Mouse (Mus musculus) MEL (cell line): ENCODE measurements around the gene Gm13090. TPM values are rescaled to one million over a fixed set of nuclear protein-coding genes. Genes with fewer than 3 reads are reported as not detected.
A peak's percentile ranks its signal among the peaks of the same experiment; 100 is the strongest.

ENCODE experiments used
- DNase-seq: peaks from one replicate; pipeline ENCODE4 v3.0.0; 2011; ENCODE audit warnings: low read depth, low spot score
- H3K27ac ChIP-seq: 2 replicates; pipeline ENCODE4 v1.5.1; 2012; ENCODE audit warnings: low read depth, mild to moderate bottlenecking, control low read depth, low read length, moderate library complexity; ENCODE audit not compliant: control insufficient read depth
- H3K27me3 ChIP-seq, 2 experiments: fragments of 150-350 bp in 1 of 2; sonication (generic) in 1 of 2; 2 replicates each; pipeline ENCODE4 v1.6.1; 2012; ENCODE audit warnings: low read length in 2 of 2, mild to moderate bottlenecking in 2 of 2, improper control_type of control experiment in 1 of 2, moderate library complexity in 1 of 2; ENCODE audit not compliant: insufficient read depth in 2 of 2, control insufficient read depth in 1 of 2
- H3K36me3 ChIP-seq, 2 experiments: 2 replicates each; pipeline ENCODE4 v1.6.1; 2012 to 2014; ENCODE audit warnings: low read length in 2 of 2, improper control_type of control experiment in 1 of 2, inconsistent platforms in 1 of 2, mild to moderate bottlenecking in 1 of 2; ENCODE audit not compliant: insufficient read depth in 2 of 2, control insufficient read depth in 1 of 2
- H3K4me1 ChIP-seq, 2 experiments: fragments of 150-350 bp in 1 of 2; sonication (generic) in 1 of 2; 2 replicates each; pipeline ENCODE4 v1.6.1; 2012; ENCODE audit warnings: low read length in 2 of 2, improper control_type of control experiment in 1 of 2, mild to moderate bottlenecking in 1 of 2; ENCODE audit not compliant: insufficient read depth in 2 of 2, control insufficient read depth in 1 of 2
- H3K4me3 ChIP-seq, 2 experiments: fragments of 150-350 bp in 1 of 2; sonication (generic) in 1 of 2; 2 replicates each; pipeline ENCODE4 v1.5.1; 2012; ENCODE audit warnings: low read depth in 2 of 2, low read length in 2 of 2, mild to moderate bottlenecking in 2 of 2, moderate library complexity in 2 of 2, control low read depth in 1 of 2, improper control_type of control experiment in 1 of 2; ENCODE audit not compliant: control insufficient read depth in 1 of 2, insufficient read depth in 1 of 2
- H3K79me2 ChIP-seq: 2 replicates; pipeline ENCODE4 v1.6.1; 2012; ENCODE audit warnings: mild to moderate bottlenecking, low read length, moderate library complexity; ENCODE audit not compliant: control insufficient read depth, poor library complexity, insufficient read depth
- H3K9ac ChIP-seq: 2 replicates; pipeline ENCODE4 v1.6.1; 2012; ENCODE audit warnings: low read depth, mild to moderate bottlenecking, control low read depth, low read length, moderate library complexity; ENCODE audit not compliant: control insufficient read depth, poor library complexity, severe bottlenecking
- H3K9me3 ChIP-seq: fragments of 150-350 bp; sonication (generic); replicated peaks from 2 replicates; pipeline ENCODE4 v1.6.1; 2012; ENCODE audit warnings: mild to moderate bottlenecking, low read length, improper control_type of control experiment, moderate library complexity; ENCODE audit not compliant: insufficient read depth
- BHLHE40 ChIP-seq: IDR thresholded peaks from 2 replicates; pipeline ENCODE4 v1.6.1; 2012; ENCODE audit warnings: low read depth, mild to moderate bottlenecking, inconsistent platforms, low read length, improper control_type of control experiment, borderline replicate concordance
- CHD1 ChIP-seq: IDR thresholded peaks from 2 replicates; pipeline ENCODE4 v1.6.1; 2012; ENCODE audit warnings: low read depth, mild to moderate bottlenecking, inconsistent platforms, low read length, improper control_type of control experiment
- CHD2 ChIP-seq: IDR thresholded peaks from 2 replicates; pipeline ENCODE4 v1.6.1; 2011; ENCODE audit warnings: low read length, improper control_type of control experiment
- CTCF ChIP-seq, 3 experiments: IDR thresholded peaks in 2 of 3; conservative IDR thresholded peaks in 1 of 3; 2 replicates each; pipeline ENCODE4 v1.5.1; 2011 to 2012; ENCODE audit warnings: low read length in 3 of 3, low read depth in 2 of 3, mild to moderate bottlenecking in 2 of 3, improper control_type of control experiment in 1 of 3, inconsistent platforms in 1 of 3, mixed read lengths in 1 of 3, moderate library complexity in 1 of 3; ENCODE audit not compliant: control insufficient read depth in 1 of 3, insufficient read depth in 1 of 3, poor library complexity in 1 of 3, severe bottlenecking in 1 of 3
- E2F4 ChIP-seq: IDR thresholded peaks from 2 replicates; pipeline ENCODE4 v1.6.1; 2011; ENCODE audit warnings: low read depth, low read length, improper control_type of control experiment, borderline replicate concordance
- ELF1 ChIP-seq: IDR thresholded peaks from 2 replicates; pipeline ENCODE4 v1.6.1; 2014; ENCODE audit warnings: low read depth, mild to moderate bottlenecking, inconsistent platforms, low read length, improper control_type of control experiment, moderate library complexity
- ETS1 ChIP-seq: IDR thresholded peaks from 2 replicates; pipeline ENCODE4 v1.6.1; 2012; ENCODE audit warnings: low read depth, mild to moderate bottlenecking, inconsistent platforms, low read length, improper control_type of control experiment, moderate library complexity
- GATA1 ChIP-seq: IDR thresholded peaks from 2 replicates; pipeline ENCODE4 v1.6.1; 2011; ENCODE audit warnings: low read depth, low read length, improper control_type of control experiment
- JUND ChIP-seq: IDR thresholded peaks from 2 replicates; pipeline ENCODE4 v1.6.1; 2011; ENCODE audit warnings: low read depth, mild to moderate bottlenecking, improper control_type of control experiment, low read length
- KAT2A ChIP-seq: conservative IDR thresholded peaks from 2 replicates; pipeline ENCODE4 v1.6.1; 2012; ENCODE audit warnings: low read depth, low read length, improper control_type of control experiment, inconsistent platforms
- MEF2A ChIP-seq: IDR thresholded peaks from 2 replicates; pipeline ENCODE4 v1.6.1; 2014; ENCODE audit warnings: low read depth, mild to moderate bottlenecking, inconsistent platforms, low read length, improper control_type of control experiment; ENCODE audit not compliant: poor library complexity, insufficient replicate concordance, severe bottlenecking; ENCODE audit errors: extremely low read depth
- MXI1 ChIP-seq: IDR thresholded peaks from 2 replicates; pipeline ENCODE4 v1.6.1; 2011; ENCODE audit warnings: mild to moderate bottlenecking, low read depth, low read length, improper control_type of control experiment
- MYB ChIP-seq: IDR thresholded peaks from 2 replicates; pipeline ENCODE4 v1.6.1; 2011; ENCODE audit warnings: mild to moderate bottlenecking, low read depth, low read length, improper control_type of control experiment
- MYC ChIP-seq: IDR thresholded peaks from 2 replicates; pipeline ENCODE4 v1.6.1; 2011; ENCODE audit warnings: low read depth, mild to moderate bottlenecking, low read length, improper control_type of control experiment, moderate library complexity
- NELFE ChIP-seq: IDR thresholded peaks from 2 replicates; pipeline ENCODE4 v1.6.1; 2011; ENCODE audit warnings: low read depth, low read length, improper control_type of control experiment
- POLR2A ChIP-seq, 2 experiments: IDR thresholded peaks; 2 replicates each; pipeline ENCODE4 v1.6.1; 2011 to 2012; ENCODE audit warnings: low read length in 2 of 2, mild to moderate bottlenecking in 2 of 2, control low read depth in 1 of 2, improper control_type of control experiment in 1 of 2, low read depth in 1 of 2, moderate library complexity in 1 of 2; ENCODE audit not compliant: control insufficient read depth in 1 of 2, insufficient read depth in 1 of 2, poor library complexity in 1 of 2
- POLR2AphosphoS2 ChIP-seq: IDR thresholded peaks from 2 replicates; pipeline ENCODE4 v1.6.1; 2011; ENCODE audit warnings: low read length, improper control_type of control experiment
- POLR2AphosphoS5 ChIP-seq: IDR thresholded peaks from 2 replicates; pipeline ENCODE4 v1.6.1; 2012; ENCODE audit warnings: low read depth, borderline replicate concordance, mild to moderate bottlenecking, inconsistent platforms, low read length, moderate library complexity, mixed read lengths
- RAD21 ChIP-seq: IDR thresholded peaks from 2 replicates; pipeline ENCODE4 v1.6.1; 2011; ENCODE audit warnings: mild to moderate bottlenecking, low read depth, low read length, improper control_type of control experiment
- RCOR1 ChIP-seq: IDR thresholded peaks from 2 replicates; pipeline ENCODE4 v1.6.1; 2012; ENCODE audit warnings: low read depth, mild to moderate bottlenecking, inconsistent platforms, low read length, improper control_type of control experiment
- SMC3 ChIP-seq: IDR thresholded peaks from 2 replicates; pipeline ENCODE4 v1.6.1; 2011; ENCODE audit warnings: low read depth, low read length, improper control_type of control experiment
- TBP ChIP-seq: IDR thresholded peaks from 2 replicates; pipeline ENCODE4 v1.8.0; 2011; ENCODE audit warnings: low read depth, low read length, improper control_type of control experiment
- TCF12 ChIP-seq: IDR thresholded peaks from 2 replicates; pipeline ENCODE4 v1.6.1; 2014; ENCODE audit warnings: low read depth, mild to moderate bottlenecking, inconsistent platforms, low read length, improper control_type of control experiment, moderate library complexity
- UBTF ChIP-seq: IDR thresholded peaks from 2 replicates; pipeline ENCODE4 v1.6.1; 2012; ENCODE audit warnings: low read depth, mild to moderate bottlenecking, inconsistent platforms, low read length, improper control_type of control experiment, moderate library complexity, borderline replicate concordance; ENCODE audit not compliant: insufficient read depth
- USF1 ChIP-seq: IDR thresholded peaks from 2 replicates; pipeline ENCODE4 v1.6.1; 2014; ENCODE audit warnings: low read depth, mild to moderate bottlenecking, inconsistent platforms, low read length, improper control_type of control experiment, moderate library complexity
- ZC3H11A ChIP-seq: IDR thresholded peaks from 2 replicates; pipeline ENCODE4 v1.6.1; 2012; ENCODE audit warnings: low read depth, mild to moderate bottlenecking, inconsistent platforms, low read length, improper control_type of control experiment
- ZKSCAN1 ChIP-seq: IDR thresholded peaks from 2 replicates; pipeline ENCODE4 v1.6.1; 2012; ENCODE audit warnings: low read depth, mild to moderate bottlenecking, inconsistent platforms, low read length, improper control_type of control experiment, moderate library complexity
- ZMIZ1 ChIP-seq: IDR thresholded peaks from 2 replicates; pipeline ENCODE4 v1.6.1; 2012; ENCODE audit warnings: low read depth, mild to moderate bottlenecking, inconsistent platforms, low read length, improper control_type of control experiment, moderate library complexity
- ZNF384 ChIP-seq: IDR thresholded peaks from 2 replicates; pipeline ENCODE4 v1.6.1; 2012; ENCODE audit warnings: low read depth, mild to moderate bottlenecking, inconsistent platforms, low read length, improper control_type of control experiment
- polyA plus RNA-seq, 2 experiments: library from polyadenylated mRNA; stranded (reverse) in 1 of 2; unstranded in 1 of 2; fragments of >175 nt in 1 of 2; fragments of >200 nt in 1 of 2; gene quantifications; 2 replicates each; pipeline versions ENCODE4 v1.2.1 to v1.2.4; 2012; ENCODE audit warnings: low replicate concordance in 2 of 2, low read depth in 1 of 2; ENCODE audit not compliant: insufficient read length in 2 of 2, insufficient read depth in 1 of 2, missing spikeins in 1 of 2
- total RNA-seq: library from RNA; depleted of rRNA; stranded (reverse); fragments of 300-350 nt; gene quantifications from 2 replicates; pipeline ENCODE4 v1.2.3, GENCODE M21; 2012

Gene Gm13090
- total and polyA plus RNA-seq, 3 experiments = not detected

GRCm38 (mm10) chr4:151070962-151071361 is 18.4 kb upstream of the Gm13090 start:
- H3K9me3 ChIP-seq = no peaks in the 10 kb centered on the region
- TF ChIP-seq KAT2A (no peak), TCF12 (no peak), BHLHE40 (no peak), TBP (no peak), POLR2A (IDR thresholded peaks at IDR 0.05; ENCODE audit: control insufficient read depth in 1 of 2, insufficient read depth in 1 of 2, low read depth in 1 of 2, low read length in 2 of 2, poor library complexity in 1 of 2) (no peak), MEF2A (no peak), POLR2AphosphoS5 (no peak), UBTF (no peak), ZMIZ1 (no peak), CTCF (IDR thresholded peaks at IDR 0.05 in 2 of 3, conservative IDR thresholded peaks at IDR 0.05 in 1 of 3; ENCODE audit: control insufficient read depth in 1 of 3, insufficient read depth in 1 of 3, low read depth in 2 of 3, low read length in 3 of 3, poor library complexity in 1 of 3, severe bottlenecking in 1 of 3) (no peak)
- H3K36me3 ChIP-seq = no peaks in the 10 kb centered on the region; a peak in 1 of 4 replicates
- H3K27me3 ChIP-seq = peaks cover 0 to 1% of the 10 kb centered on the region in 2 experiments; a peak in 1 of 4 replicates
- H3K4me1 ChIP-seq = no peaks in the 10 kb centered on the region
- no peak overlapping the region for H3K9ac ChIP-seq
- H3K4me3 ChIP-seq = no peak overlapping the region
- no peaks in the 10 kb centered on the region for H3K79me2 ChIP-seq
- H3K27ac ChIP-seq = no peak overlapping the region
- no peak for DNase-seq

GRCm38 (mm10) chr4:151073108-151073744 is 16.1 kb upstream of the Gm13090 start:
- Histone ChIP-seq H3K27ac (no peak overlapping the region), H3K27me3 (no peaks in the 10 kb centered on the region), H3K4me3 (no peak overlapping the region), H3K9ac (no peak overlapping the region), H3K36me3 (no peaks in the 10 kb centered on the region; a peak in 1 of 4 replicates), H3K9me3 (no peaks in the 10 kb centered on the region), H3K4me1 (no peaks in the 10 kb centered on the region), H3K79me2 (no peaks in the 10 kb centered on the region)
- DNase-seq = peak; percentile 64
- TF ChIP-seq SMC3 = peak; percentile 64
- no peak for TF ChIP-seq ZMIZ1
- no peak for TF ChIP-seq JUND
- no peak for TF ChIP-seq ZNF384
- no peak for TF ChIP-seq MXI1
- TF ChIP-seq BHLHE40 = no peak
- TF ChIP-seq POLR2AphosphoS5 = no peak
- TF ChIP-seq RCOR1 = no peak
- TF ChIP-seq CHD2 = no peak
- no peak for TF ChIP-seq MEF2A
- peak; percentile 75 for TF ChIP-seq RAD21
- no peak for TF ChIP-seq UBTF
- no peak for TF ChIP-seq NELFE
- TF ChIP-seq ETS1 = no peak
- no peak for TF ChIP-seq POLR2AphosphoS2
- TF ChIP-seq USF1 = no peak
- TF ChIP-seq ZC3H11A = peak; percentile 63
- no peak for TF ChIP-seq ZKSCAN1
- no peak for TF ChIP-seq CHD1
- TF ChIP-seq CTCF (IDR thresholded peaks at IDR 0.05 in 2 of 3, conservative IDR thresholded peaks at IDR 0.05 in 1 of 3; ENCODE audit: control insufficient read depth in 1 of 3, insufficient read depth in 1 of 3, low read depth in 2 of 3, low read length in 3 of 3, poor library complexity in 1 of 3, severe bottlenecking in 1 of 3) = peak; percentile 45 to 71 (median 52)
- no peak for TF ChIP-seq ELF1
- no peak for TF ChIP-seq E2F4
- TF ChIP-seq KAT2A = no peak
- no peak for TF ChIP-seq TCF12
- TF ChIP-seq MYB = no peak
- TF ChIP-seq MYC = no peak
- TF ChIP-seq GATA1 = no peak
